Mouse (Mus musculus): ENCODE results near the gene Lmf1. TPM values are rescaled to one million over a fixed set of nuclear protein-coding genes. Genes with fewer than 3 reads are reported as not detected.

The Lmf1 gene
- polyA plus RNA-seq, 1 experiment from 2014 or later: 34.9 TPM

- Histone ChIP-seq H3K4me3 (ENCODE audit: low read depth, low read length) (peak overlapping the region; percentile 68), H3K4me1 (ENCODE audit: control insufficient read depth, insufficient read depth, low read length) (peaks cover 26% of the 10 kb centered on the region), H3K9me3 (replicated peaks; ENCODE audit: control insufficient read depth, low read length) (no peaks in the 10 kb centered on the region), H3K27ac (ENCODE audit: low read depth, low read length) (no peak overlapping the region), H3K4me2 (peak overlapping the region; percentile 98), H3K9ac (ENCODE audit: low read depth, low read length) (peak overlapping the region; percentile 52; the same call in 1 of the 2 replicates), H3K36me3 (ENCODE audit: control insufficient read depth, insufficient read depth, low read length) (no peaks in the 10 kb centered on the region), H3K27me3 (ENCODE audit: control insufficient read depth, insufficient read depth, low read length) (peaks cover 36% of the 10 kb centered on the region)
- WGBS (ENCODE audit: insufficient replicate concordance): 4% methylated on average over 8 of the region's 8 CpGs
- no peak for ATAC-seq (replicated peaks; ENCODE audit: insufficient number of reproducible peaks, low FRiP score, low TSS enrichment)
These were observed 7.4 kb upstream of the Lmf1 start for GRCm38 (mm10) chr17:25571453-25571820.

GRCm38 (mm10) chr17:25575208-25575971, 3.5 kb upstream of the Lmf1 start:
- Histone ChIP-seq H3K36me3 (ENCODE audit: control insufficient read depth, insufficient read depth, low read length) (no peaks in the 10 kb centered on the region), H3K4me3 (ENCODE audit: low read depth, low read length) (no peak overlapping the region), H3K9me3 (replicated peaks; ENCODE audit: control insufficient read depth, low read length) (no peaks in the 10 kb centered on the region), H3K9ac (ENCODE audit: low read depth, low read length) (0 out of 2 replicates have a peak overlapping the region, but pooled peaks have one; percentile 34), H3K4me2 (peak overlapping the region; percentile 10; the same call in 1 of the 2 replicates), H3K4me1 (ENCODE audit: control insufficient read depth, insufficient read depth, low read length) (peaks cover 27% of the 10 kb centered on the region), H3K27ac (ENCODE audit: low read depth, low read length) (no peak overlapping the region), H3K27me3 (ENCODE audit: control insufficient read depth, insufficient read depth, low read length) (peaks cover 4% of the 10 kb centered on the region)
- no peak for ATAC-seq (replicated peaks; ENCODE audit: insufficient number of reproducible peaks, low FRiP score, low TSS enrichment)
- 58% methylated on average over 12 of the region's 12 CpGs for WGBS (ENCODE audit: insufficient replicate concordance)

DNA sequence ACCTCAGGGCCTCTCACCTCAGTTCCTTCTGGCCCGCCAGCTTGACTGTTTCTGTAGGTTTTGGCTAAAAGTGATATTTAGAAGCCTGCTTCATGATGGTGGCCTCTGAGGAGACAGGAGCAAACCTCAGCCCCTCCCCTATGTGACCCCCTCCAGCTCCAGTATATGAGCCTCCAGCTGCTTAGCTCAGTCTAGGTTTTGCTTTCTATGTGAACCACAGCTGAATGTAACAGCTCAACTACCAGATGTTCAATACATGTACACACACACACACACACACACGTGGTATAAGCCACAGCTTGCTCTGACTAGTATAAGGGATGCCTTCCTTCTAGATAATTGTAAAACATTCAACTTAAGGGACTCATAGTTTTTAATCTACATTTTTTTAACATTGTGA, 2.9 kb upstream of the Lmf1 start:
- no peak for ATAC-seq (replicated peaks; ENCODE audit: insufficient number of reproducible peaks, low FRiP score, low TSS enrichment)
- no peak overlapping the region for H3K4me2 ChIP-seq
- 68% methylated on average over 2 of the region's 2 CpGs for WGBS (ENCODE audit: insufficient replicate concordance)
- H3K4me1 ChIP-seq (ENCODE audit: control insufficient read depth, insufficient read depth, low read length): peaks cover 25% of the 10 kb centered on the region
- no peaks in the 10 kb centered on the region for H3K36me3 ChIP-seq (ENCODE audit: control insufficient read depth, insufficient read depth, low read length)
- no peaks in the 10 kb centered on the region for H3K9me3 ChIP-seq (replicated peaks; ENCODE audit: control insufficient read depth, low read length)
- H3K27me3 ChIP-seq (ENCODE audit: control insufficient read depth, insufficient read depth, low read length): peaks cover 3% of the 10 kb centered on the region; the same call in 1 of the 2 replicates
- H3K9ac ChIP-seq (ENCODE audit: low read depth, low read length): no peak overlapping the region
- no peak overlapping the region for H3K27ac ChIP-seq (ENCODE audit: low read depth, low read length)
- no peak overlapping the region for H3K4me3 ChIP-seq (ENCODE audit: low read depth, low read length)

DNA sequence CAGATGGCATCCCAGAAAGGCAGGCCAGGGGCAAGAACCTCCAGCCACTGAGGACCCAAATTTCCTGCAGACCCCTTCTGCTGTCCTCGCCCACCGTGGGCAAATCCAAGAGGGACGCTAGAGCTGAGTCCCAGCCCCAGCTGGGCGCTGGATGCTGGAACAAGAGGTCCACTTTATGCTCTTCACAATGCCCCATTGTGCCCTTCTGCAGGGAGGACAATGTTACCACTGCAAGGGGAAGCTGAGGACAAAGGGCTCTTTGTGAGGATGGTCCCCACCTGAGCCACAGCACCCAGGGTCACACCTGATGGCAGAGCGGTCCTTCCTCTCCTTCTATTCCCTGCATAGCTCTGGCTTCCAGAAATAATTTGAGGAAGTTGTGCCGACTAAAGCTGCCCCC, 1.6 kb upstream of the Lmf1 start:
- Histone ChIP-seq H3K9me3 (replicated peaks; ENCODE audit: control insufficient read depth, low read length) (no peaks in the 10 kb centered on the region), H3K27ac (ENCODE audit: low read depth, low read length) (no peak overlapping the region), H3K4me2 (no peak overlapping the region), H3K9ac (ENCODE audit: low read depth, low read length) (no peak overlapping the region), H3K4me1 (ENCODE audit: control insufficient read depth, insufficient read depth, low read length) (peaks cover 32% of the 10 kb centered on the region), H3K4me3 (ENCODE audit: low read depth, low read length) (no peak overlapping the region), H3K27me3 (ENCODE audit: control insufficient read depth, insufficient read depth, low read length) (peaks cover 3% of the 10 kb centered on the region; the same call in 1 of the 2 replicates), H3K36me3 (ENCODE audit: control insufficient read depth, insufficient read depth, low read length) (no peaks in the 10 kb centered on the region)
- WGBS (ENCODE audit: insufficient replicate concordance): 61% methylated on average over 6 of the region's 6 CpGs
- no peak for ATAC-seq (replicated peaks; ENCODE audit: insufficient number of reproducible peaks, low FRiP score, low TSS enrichment)

DNA sequence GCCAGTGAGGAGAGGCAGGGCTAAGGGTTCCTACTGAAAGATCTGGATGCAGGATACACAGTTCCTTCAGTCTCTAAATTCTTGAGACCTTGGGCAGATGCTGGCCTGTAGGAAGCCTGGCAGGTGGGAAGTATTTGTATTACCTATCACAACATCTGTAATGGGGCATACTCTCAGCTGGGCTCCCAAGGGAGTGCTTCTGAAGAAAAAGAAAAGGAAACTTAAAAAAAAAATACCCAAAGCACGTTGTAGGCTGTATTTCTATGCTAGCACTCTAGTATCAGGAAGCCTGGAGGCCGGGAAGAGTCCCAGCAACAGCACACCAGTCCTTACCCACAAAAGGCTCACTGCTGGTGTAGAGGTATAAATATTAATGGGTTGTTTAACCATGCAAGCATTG, 1.2 kb upstream of the Lmf1 start:
- no peak overlapping the region for H3K9ac ChIP-seq (ENCODE audit: low read depth, low read length)
- no peak overlapping the region for H3K27ac ChIP-seq (ENCODE audit: low read depth, low read length)
- ATAC-seq (replicated peaks; ENCODE audit: insufficient number of reproducible peaks, low FRiP score, low TSS enrichment): no peak
- H3K4me1 ChIP-seq (ENCODE audit: control insufficient read depth, insufficient read depth, low read length): peaks cover 36% of the 10 kb centered on the region
- H3K4me2 ChIP-seq: no peak overlapping the region
- H3K9me3 ChIP-seq (replicated peaks; ENCODE audit: control insufficient read depth, low read length): no peaks in the 10 kb centered on the region
- no peak overlapping the region for H3K4me3 ChIP-seq (ENCODE audit: low read depth, low read length)
- 66% methylated on average over 2 of the region's 2 CpGs for WGBS (ENCODE audit: insufficient replicate concordance)
- H3K27me3 ChIP-seq (ENCODE audit: control insufficient read depth, insufficient read depth, low read length): no peaks in the 10 kb centered on the region
- no peaks in the 10 kb centered on the region for H3K36me3 ChIP-seq (ENCODE audit: control insufficient read depth, insufficient read depth, low read length)

DNA sequence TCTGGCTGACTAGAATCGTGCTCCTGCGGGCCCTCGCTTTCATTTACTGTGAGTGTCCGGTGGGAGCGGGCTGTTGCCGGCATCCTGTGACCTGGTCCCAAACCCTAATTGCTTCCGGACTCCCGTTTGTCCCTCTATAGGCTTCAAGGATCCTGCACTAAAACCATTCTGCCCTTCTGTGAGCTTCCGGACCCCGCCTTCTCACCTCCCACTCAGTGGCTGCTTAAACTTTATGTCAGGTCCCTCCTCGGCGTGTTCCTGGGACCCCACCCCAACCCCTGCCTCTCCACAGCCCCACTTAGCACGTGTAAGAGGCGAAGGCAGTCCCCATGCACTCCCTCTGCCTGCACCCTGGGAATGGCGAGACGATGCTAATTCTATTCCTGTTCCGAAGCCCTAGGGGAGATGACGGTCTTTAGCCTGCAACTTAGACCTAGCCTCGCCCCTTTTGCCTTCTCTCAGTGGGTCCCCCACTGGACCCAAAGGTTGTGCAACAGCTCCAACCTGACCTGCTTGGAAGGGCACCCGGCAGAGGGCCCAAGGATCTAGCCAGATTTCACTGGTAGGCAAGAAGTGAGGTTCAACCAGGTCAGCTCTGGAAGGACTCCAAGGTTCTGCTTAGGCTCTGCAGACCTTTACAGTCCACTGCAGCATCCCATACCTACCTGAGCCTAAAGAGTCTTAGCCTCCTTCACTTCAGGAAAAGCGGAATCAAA, 605 bp downstream of the Lmf1 start:
- Histone ChIP-seq H3K27me3 (ENCODE audit: control insufficient read depth, insufficient read depth, low read length) (no peaks in the 10 kb centered on the region), H3K27ac (ENCODE audit: low read depth, low read length) (peak overlapping the region; percentile 79), H3K4me3 (ENCODE audit: low read depth, low read length) (peak overlapping the region; percentile 82), H3K36me3 (ENCODE audit: control insufficient read depth, insufficient read depth, low read length) (no peaks in the 10 kb centered on the region), H3K9ac (ENCODE audit: low read depth, low read length) (peak overlapping the region; percentile 92), H3K4me2 (peak overlapping the region; percentile 92), H3K9me3 (replicated peaks; ENCODE audit: control insufficient read depth, low read length) (no peaks in the 10 kb centered on the region), H3K4me1 (ENCODE audit: control insufficient read depth, insufficient read depth, low read length) (peaks cover 38% of the 10 kb centered on the region)
- peak; percentile 24; the same call in 1 of the 2 replicates for ATAC-seq (replicated peaks; ENCODE audit: insufficient number of reproducible peaks, low FRiP score, low TSS enrichment)
- WGBS (ENCODE audit: insufficient replicate concordance): 6% methylated on average over 21 of the region's 21 CpGs

- Histone ChIP-seq H3K4me3 (ENCODE audit: low read depth, low read length) (no peak overlapping the region; the same call in 1 of the 2 replicates), H3K9me3 (replicated peaks; ENCODE audit: control insufficient read depth, low read length) (no peaks in the 10 kb centered on the region), H3K9ac (ENCODE audit: low read depth, low read length) (peak overlapping the region; percentile 34; the same call in 1 of the 2 replicates), H3K27me3 (ENCODE audit: control insufficient read depth, insufficient read depth, low read length) (no peaks in the 10 kb centered on the region), H3K4me2 (peak overlapping the region; percentile 44), H3K36me3 (ENCODE audit: control insufficient read depth, insufficient read depth, low read length) (peaks cover 7% of the 10 kb centered on the region), H3K4me1 (ENCODE audit: control insufficient read depth, insufficient read depth, low read length) (peaks cover 28% of the 10 kb centered on the region), H3K27ac (ENCODE audit: low read depth, low read length) (peak overlapping the region; percentile 57)
- WGBS (ENCODE audit: insufficient replicate concordance): 61% methylated on average over 8 of the region's 8 CpGs
- ATAC-seq (replicated peaks; ENCODE audit: insufficient number of reproducible peaks, low FRiP score, low TSS enrichment): no peak
These were observed 3.2 kb downstream of the Lmf1 start for GRCm38 (mm10) chr17:25582076-25582475.

- H3K27me3 ChIP-seq (ENCODE audit: control insufficient read depth, insufficient read depth, low read length): no peaks in the 10 kb centered on the region
- no peak overlapping the region for H3K4me3 ChIP-seq (ENCODE audit: low read depth, low read length)
- no peak overlapping the region for H3K4me2 ChIP-seq
- ATAC-seq (replicated peaks; ENCODE audit: insufficient number of reproducible peaks, low FRiP score, low TSS enrichment): no peak
- H3K9me3 ChIP-seq (replicated peaks; ENCODE audit: control insufficient read depth, low read length): no peaks in the 10 kb centered on the region
- WGBS (ENCODE audit: insufficient replicate concordance): 82% methylated on average over 4 of the region's 4 CpGs
- H3K4me1 ChIP-seq (ENCODE audit: control insufficient read depth, insufficient read depth, low read length): peaks cover 28% of the 10 kb centered on the region
- peaks cover 7% of the 10 kb centered on the region for H3K36me3 ChIP-seq (ENCODE audit: control insufficient read depth, insufficient read depth, low read length)
- no peak overlapping the region for H3K9ac ChIP-seq (ENCODE audit: low read depth, low read length)
- no peak overlapping the region for H3K27ac ChIP-seq (ENCODE audit: low read depth, low read length)
These were observed 4.2 kb downstream of the Lmf1 start for GRCm38 (mm10) chr17:25583099-25583498.
